ENCODE assay signal across 10 mouse cellular contexts in the genomic region with DNA sequence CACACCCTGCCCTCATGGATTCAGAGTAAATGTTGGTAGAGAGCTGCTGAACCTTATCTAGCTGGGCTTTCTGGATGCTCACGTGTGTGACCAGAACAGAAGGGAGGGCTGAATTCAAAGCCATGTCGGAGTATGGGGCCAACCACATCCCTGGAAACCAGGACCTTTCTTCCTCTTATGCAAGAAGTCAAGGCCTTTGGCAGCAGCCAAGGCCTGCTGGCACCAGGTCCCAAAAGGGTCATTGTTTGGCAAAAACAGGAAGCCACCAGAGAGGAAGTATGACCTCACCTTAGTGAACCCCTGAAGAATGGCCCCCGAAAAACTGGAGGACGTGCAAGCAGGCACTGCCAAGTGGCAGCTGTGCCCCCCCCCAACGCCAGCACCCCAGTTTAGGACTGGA. TPM values are rescaled to one million over a fixed set of nuclear protein-coding genes. Genes with fewer than 3 reads are reported as not detected.
DNase-seq lines count a peak whose midpoint lies in the region; ATAC-seq lines count a peak whose summit lies in the region.
"Had no signal": no experiment of that assay in that cellular context is flagged by ENCODE, and none has a peak within 500 bp of the region (broad histone marks: within the 10 kb centered on the region; RNA-seq: fewer than 3 reads in every experiment).

No protein-coding gene starts in this region.

- 76% methylated on average over 5 of the region's 5 CpGs for WGBS in limb, embryonic 13.5 days
- 85% methylated on average over 5 of the region's 5 CpGs for WGBS in limb, embryonic 10.5 days
- WGBS in embryonic facial prominence, embryonic 14.5 days: 73% methylated on average over 5 of the region's 5 CpGs
- 84% methylated on average over 5 of the region's 5 CpGs for WGBS in midbrain, embryonic 13.5 days

- H3K36me3 ChIP-seq in limb, embryonic 13.5 days: no peaks in the 10 kb centered on the region
- no peaks in the 10 kb centered on the region for H3K36me3 ChIP-seq in limb, embryonic 10.5 days
- no peaks in the 10 kb centered on the region for H3K36me3 ChIP-seq in embryonic facial prominence, embryonic 14.5 days (ENCODE audit: control insufficient read depth, insufficient read depth, low read length)
- H3K36me3 ChIP-seq in splenic B cell, adult 2 months (ENCODE audit: control insufficient read depth, insufficient read depth, low read length, poor library complexity, severe bottlenecking): no peaks in the 10 kb centered on the region
- H3K36me3 ChIP-seq in midbrain, embryonic 13.5 days: no peaks in the 10 kb centered on the region
- H3K36me3 ChIP-seq: embryonic facial prominence, embryonic 12.5 days had no signal

- H3K4me3 ChIP-seq in limb, embryonic 13.5 days: no peak overlapping the region
- no peak overlapping the region for H3K4me3 ChIP-seq in limb, embryonic 10.5 days
- H3K4me3 ChIP-seq in embryonic facial prominence, embryonic 14.5 days (ENCODE audit: low read depth, low read length): no peak overlapping the region
- H3K4me3 ChIP-seq in midbrain, embryonic 13.5 days (replicated peaks): no peak overlapping the region
- H3K4me3 ChIP-seq: embryonic facial prominence, embryonic 12.5 days had no signal

- H3K4me1 ChIP-seq in limb, embryonic 13.5 days: peaks cover 32% of the 10 kb centered on the region
- peaks cover 14% of the 10 kb centered on the region for H3K4me1 ChIP-seq in limb, embryonic 10.5 days
- H3K4me1 ChIP-seq in embryonic facial prominence, embryonic 14.5 days (ENCODE audit: control insufficient read depth, insufficient read depth, low read length): peaks cover 28% of the 10 kb centered on the region
- peaks cover 6% of the 10 kb centered on the region for H3K4me1 ChIP-seq in midbrain, embryonic 13.5 days (replicated peaks)

- peak overlapping the region; percentile 82; the same call in 1 of the 2 replicates for H3K27ac ChIP-seq in limb, embryonic 13.5 days
- no peak overlapping the region for H3K27ac ChIP-seq in limb, embryonic 10.5 days
- H3K27ac ChIP-seq in embryonic facial prominence, embryonic 14.5 days (replicated peaks; ENCODE audit: low read depth, low read length): peak overlapping the region; percentile 77; the same call in 1 of the 2 replicates
- no peak overlapping the region for H3K27ac ChIP-seq in midbrain, embryonic 13.5 days
- H3K27ac ChIP-seq: embryonic facial prominence, embryonic 12.5 days; liver, embryonic 14.5 days had no signal

- no peak for ATAC-seq in limb, embryonic 13.5 days (ENCODE audit: low FRiP score, low read depth)
- no peak for ATAC-seq in embryonic facial prominence, embryonic 14.5 days (ENCODE audit: low read depth)
- ATAC-seq in midbrain, embryonic 13.5 days: no peak

- no peaks in the 10 kb centered on the region for H3K27me3 ChIP-seq in limb, embryonic 13.5 days
- no peaks in the 10 kb centered on the region for H3K27me3 ChIP-seq in limb, embryonic 10.5 days (ENCODE audit: low read depth, poor library complexity, severe bottlenecking)
- H3K27me3 ChIP-seq in embryonic facial prominence, embryonic 14.5 days (replicated peaks; ENCODE audit: control insufficient read depth, insufficient read depth, low read length): no peaks in the 10 kb centered on the region
- no peaks in the 10 kb centered on the region for H3K27me3 ChIP-seq in splenic B cell, adult 2 months (ENCODE audit: control insufficient read depth, insufficient read depth, low read length, poor library complexity, severe bottlenecking)
- no peaks in the 10 kb centered on the region for H3K27me3 ChIP-seq in midbrain, embryonic 13.5 days
- H3K27me3 ChIP-seq: embryonic facial prominence, embryonic 12.5 days had no signal

- intact Hi-C loops in gastrocnemius, postnatal 36 days (cut with DNase I): no loop called here

- H3K4me2 ChIP-seq in limb, embryonic 13.5 days (replicated peaks): no peak overlapping the region
- H3K4me2 ChIP-seq in embryonic facial prominence, embryonic 14.5 days (ENCODE audit: low read depth, low read length): no peak overlapping the region
- no peak overlapping the region for H3K4me2 ChIP-seq in midbrain, embryonic 13.5 days (replicated peaks)
- H3K4me2 ChIP-seq: embryonic facial prominence, embryonic 12.5 days had no signal

- H3K9ac ChIP-seq in limb, embryonic 13.5 days: no peak overlapping the region
- H3K9ac ChIP-seq in embryonic facial prominence, embryonic 14.5 days (ENCODE audit: low read depth, low read length): no peak overlapping the region
- no peak overlapping the region for H3K9ac ChIP-seq in midbrain, embryonic 13.5 days (replicated peaks)
- H3K9ac ChIP-seq: embryonic facial prominence, embryonic 12.5 days; liver, embryonic 14.5 days had no signal

- no peak for DNase-seq in limb, embryonic 10.5 days (ENCODE audit: low spot score)
- DNase-seq in embryonic facial prominence, embryonic 14.5 days (ENCODE audit: low spot score): no peak
- peak; percentile 71 to 73 for DNase-seq in kidney, postnatal 36 days
- DNase-seq in splenic B cell, adult 2 months (ENCODE audit: low read depth, low spot score): peak; percentile 48
- DNase-seq in layer of hippocampus, postnatal 36 days: no peak
- no peak for DNase-seq in gastrocnemius, postnatal 36 days

- no peaks in the 10 kb centered on the region for H3K9me3 ChIP-seq in limb, embryonic 13.5 days
- no peaks in the 10 kb centered on the region for H3K9me3 ChIP-seq in limb, embryonic 10.5 days (replicated peaks)
- no peaks in the 10 kb centered on the region for H3K9me3 ChIP-seq in embryonic facial prominence, embryonic 14.5 days (ENCODE audit: control insufficient read depth, low read length)
- H3K9me3 ChIP-seq in midbrain, embryonic 13.5 days: no peaks in the 10 kb centered on the region
- H3K9me3 ChIP-seq: embryonic facial prominence, embryonic 12.5 days had no signal

RNA-seq across cellular contexts. Expression of a gene that starts 33.5 kb away (rescaled TPM):
- 5.8 and 7.0 TPM in 2 replicates for polyA plus RNA-seq in limb, embryonic 13.5 days (2015; fragmentation: Nextera tagmentation; extraction: Ambion mirVana)
- polyA plus RNA-seq in limb, embryonic 10.5 days (2016; fragmentation: Nextera tagmentation; extraction: Ambion mirVana): 2.8 and 3.6 TPM in 2 replicates
- polyA plus RNA-seq in embryonic facial prominence, embryonic 14.5 days (2014; fragmentation: Nextera tagmentation; extraction: Ambion mirVana): 9.7 and 10.6 TPM in 2 replicates
- polyA plus RNA-seq in midbrain, embryonic 13.5 days (2015; fragmentation: Nextera tagmentation; extraction: Ambion mirVana): 2.7 and 3.8 TPM in 2 replicates
- 1 to 10 TPM; 1.6 to 1.8 TPM for total RNA-seq in layer of hippocampus, postnatal 36 days (2021)
- 1 to 10 TPM; 3.7 to 5.8 TPM for total RNA-seq in gastrocnemius, postnatal 36 days (2021)

Comparison
In these comparisons a context has a peak if more than half of its experiments do, and no peak if none do; other contexts are left out.
1. H3K27ac ChIP-seq: peak in limb, embryonic 13.5 days (single experiment) and embryonic facial prominence, embryonic 14.5 days (single experiment); none in limb, embryonic 10.5 days (single experiment) and midbrain, embryonic 13.5 days (single experiment).
2. DNase-seq: peak in kidney, postnatal 36 days (2 of 2) and splenic B cell, adult 2 months (single experiment); none in limb, embryonic 10.5 days (single experiment), embryonic facial prominence, embryonic 14.5 days (single experiment), layer of hippocampus, postnatal 36 days (0 of 2) and gastrocnemius, postnatal 36 days (0 of 2).